Mouse (Mus musculus) cerebellum, adult 2 months (tissue): ENCODE results near the gene Stx4a.

Experiments
- CTCF ChIP-seq: fragments of 200-500 bp; IDR thresholded peaks from 2 replicates; pipeline ENCODE4 v1.5.1; 2011; ENCODE audit warnings: low read depth, mild to moderate bottlenecking, control low read depth, low read length, moderate library complexity, borderline replicate concordance; ENCODE audit not compliant: insufficient read depth
- POLR2A ChIP-seq: fragments of 200-500 bp; IDR thresholded peaks from 2 replicates; pipeline ENCODE4 v1.6.1; 2011; ENCODE audit warnings: low read length, control low read depth, borderline replicate concordance; ENCODE audit not compliant: insufficient read depth

GRCm38 (mm10) chr7:127886551-127886950, 62.5 kb downstream of the Stx4a start:
- TF ChIP-seq POLR2A (no peak), CTCF (no peak)
